Mouse (Mus musculus) 416B (cell line): Measurements from ENCODE around the gene Nmnat2.

ENCODE experiments used
- DNase-seq: peaks from one replicate; pipeline ENCODE4 v3.0.0; 2011; ENCODE audit warnings: low read depth

Nmnat2 gene

DNA sequence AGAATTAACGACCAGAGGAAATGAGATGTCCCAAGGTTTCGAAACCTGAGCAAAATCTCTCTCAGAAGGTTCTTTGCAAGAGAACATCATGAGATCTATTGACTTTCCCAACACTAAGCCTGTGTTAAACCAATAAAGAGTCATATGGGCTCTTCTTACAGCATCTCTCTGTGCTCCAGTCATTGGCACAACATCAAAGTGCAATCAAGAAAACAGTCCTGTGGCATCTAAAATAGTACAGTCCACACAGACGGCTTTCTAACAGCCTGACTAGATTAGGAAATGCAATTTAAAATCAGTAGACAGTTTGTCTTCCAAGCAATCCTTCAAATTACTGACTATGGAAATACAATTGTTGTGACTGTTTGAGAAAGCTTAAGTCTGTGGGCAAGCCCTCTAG is 32.2 kb downstream of the Nmnat2 start:
- no peak for DNase-seq

DNA sequence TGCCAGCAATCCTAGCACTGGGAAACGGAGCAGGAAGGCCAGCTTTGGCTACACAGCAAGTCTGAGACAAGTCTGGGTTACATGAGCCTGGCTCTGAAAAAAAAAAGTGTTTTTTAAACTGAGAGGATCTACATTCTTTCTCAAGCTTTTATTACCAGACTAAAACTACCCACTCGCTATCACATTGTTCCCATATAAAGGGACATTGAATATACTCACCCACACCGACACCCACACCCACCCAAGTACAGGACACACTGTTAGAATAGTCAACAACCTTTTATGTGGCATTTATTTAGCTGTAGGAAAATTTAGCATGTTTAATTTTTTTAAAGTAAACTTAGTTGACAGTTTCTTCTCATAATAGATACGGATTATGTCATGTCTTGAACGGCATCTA is 35.3 kb downstream of the Nmnat2 start:
- DNase-seq, result no peak

DNA sequence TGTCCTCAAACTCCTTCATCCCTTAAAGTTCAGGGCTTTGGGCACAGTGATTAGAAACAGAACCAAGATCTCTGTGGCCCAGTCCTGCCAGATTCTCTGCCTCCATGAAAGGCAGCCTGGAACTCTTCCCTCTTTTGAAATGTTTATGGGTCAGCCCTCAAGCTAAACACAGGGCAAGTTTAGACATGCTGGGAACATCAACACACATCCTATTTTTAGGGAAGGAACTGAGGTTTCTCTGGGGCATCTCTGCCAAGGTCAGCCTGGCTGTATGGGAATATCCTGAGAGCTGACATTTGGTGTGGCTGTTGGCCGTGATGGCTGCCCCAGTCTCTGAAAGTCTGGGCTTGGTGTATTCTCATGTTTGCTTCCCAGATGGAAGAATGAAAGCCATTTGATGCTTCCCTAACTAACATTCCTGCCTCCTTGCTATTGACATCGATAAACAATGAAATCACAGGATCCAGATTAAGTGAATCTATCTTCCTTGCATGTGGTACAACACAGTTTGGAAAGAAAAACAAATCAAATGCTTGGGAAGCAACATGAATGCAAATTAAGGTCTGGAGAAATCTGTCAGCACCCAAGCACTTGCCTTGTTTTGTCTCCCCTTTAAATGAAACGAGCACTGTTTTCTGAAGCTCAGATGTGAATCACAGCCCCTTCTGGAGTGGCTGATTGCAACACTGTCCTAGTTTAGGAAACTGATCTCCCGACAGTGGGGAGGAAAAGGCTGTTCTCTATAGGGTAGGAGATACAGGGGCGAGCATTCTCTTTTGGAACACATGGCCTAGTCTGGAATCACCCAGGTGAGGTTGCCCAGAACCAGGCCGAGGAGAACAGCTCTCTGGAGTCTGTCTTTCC is 37.7 kb downstream of the Nmnat2 start:
- no peak for DNase-seq

DNA sequence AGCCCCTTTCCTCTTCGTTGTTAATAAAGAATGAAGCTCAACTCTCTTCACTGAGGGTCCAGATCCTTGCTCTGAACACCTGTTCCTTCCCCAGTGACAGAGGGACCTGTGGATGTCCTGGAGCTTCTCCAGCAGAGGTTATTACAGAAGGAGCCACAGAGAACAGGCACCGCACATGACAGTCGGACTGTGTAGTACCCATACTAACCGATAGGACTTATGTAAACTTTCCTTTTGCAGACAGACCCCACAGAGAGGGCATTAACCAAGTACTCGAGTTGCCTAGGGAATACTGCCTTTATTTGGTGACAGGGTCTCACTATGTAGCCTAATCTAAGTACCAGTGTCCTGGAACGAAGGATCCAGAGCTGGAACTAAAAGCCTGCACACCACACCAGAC is 39.0 kb downstream of the Nmnat2 start:
- no peak for DNase-seq

DNA sequence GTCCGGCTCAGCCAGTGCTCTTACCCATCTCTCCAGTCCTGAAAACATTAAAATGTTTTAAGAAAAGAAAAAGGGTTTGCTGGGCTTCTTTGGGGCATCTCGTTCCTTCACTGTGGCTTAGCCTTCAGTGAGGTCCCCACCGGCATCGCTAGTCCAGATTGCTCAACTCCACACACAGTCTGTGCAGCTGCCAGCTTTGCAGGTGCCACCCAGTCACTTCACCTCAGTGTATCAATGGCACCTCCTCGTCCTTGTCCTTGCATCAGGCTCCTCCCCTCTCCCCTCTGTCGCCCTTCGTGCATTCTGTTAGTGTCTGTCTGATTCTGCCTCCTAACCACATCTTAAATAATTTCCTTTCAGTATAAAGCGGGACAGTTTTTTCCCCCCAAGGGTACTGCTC is 45.2 kb downstream of the Nmnat2 start:
- no peak for DNase-seq

DNA sequence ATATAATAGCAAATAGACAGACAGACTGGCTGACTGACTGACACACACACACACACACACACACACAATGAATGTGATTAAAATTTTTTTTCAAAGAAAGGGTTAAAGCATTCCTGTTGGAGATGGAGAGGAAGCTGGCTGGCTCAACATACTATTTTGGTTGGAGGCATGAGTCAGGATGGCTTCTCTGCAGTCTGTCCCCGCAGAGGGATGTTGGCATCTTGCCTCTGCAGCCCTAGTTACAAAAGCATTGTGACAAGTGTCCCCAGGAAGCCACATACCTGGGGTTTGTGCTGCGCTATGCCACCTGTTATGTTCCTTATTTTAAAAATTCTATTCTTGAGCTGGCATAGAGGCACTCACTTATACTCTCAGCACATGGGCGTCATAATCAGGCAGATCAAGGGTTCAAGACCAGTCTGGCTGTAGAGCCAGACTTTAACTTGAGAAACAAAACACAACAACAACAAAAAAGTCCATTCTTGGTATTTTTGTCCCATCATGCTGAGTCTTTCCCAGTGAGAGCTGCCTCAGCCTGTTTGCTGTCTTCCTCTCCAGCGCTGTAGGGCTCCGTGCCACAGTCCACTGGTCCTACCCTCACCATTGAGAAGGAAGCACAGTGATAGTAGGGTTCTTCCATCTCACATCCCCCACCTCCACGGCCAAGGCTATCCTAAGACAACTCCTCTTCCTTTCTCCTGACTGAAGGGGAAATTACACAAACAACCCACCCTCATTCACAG is 45.9 kb downstream of the Nmnat2 start:
- DNase-seq, result no peak

DNA sequence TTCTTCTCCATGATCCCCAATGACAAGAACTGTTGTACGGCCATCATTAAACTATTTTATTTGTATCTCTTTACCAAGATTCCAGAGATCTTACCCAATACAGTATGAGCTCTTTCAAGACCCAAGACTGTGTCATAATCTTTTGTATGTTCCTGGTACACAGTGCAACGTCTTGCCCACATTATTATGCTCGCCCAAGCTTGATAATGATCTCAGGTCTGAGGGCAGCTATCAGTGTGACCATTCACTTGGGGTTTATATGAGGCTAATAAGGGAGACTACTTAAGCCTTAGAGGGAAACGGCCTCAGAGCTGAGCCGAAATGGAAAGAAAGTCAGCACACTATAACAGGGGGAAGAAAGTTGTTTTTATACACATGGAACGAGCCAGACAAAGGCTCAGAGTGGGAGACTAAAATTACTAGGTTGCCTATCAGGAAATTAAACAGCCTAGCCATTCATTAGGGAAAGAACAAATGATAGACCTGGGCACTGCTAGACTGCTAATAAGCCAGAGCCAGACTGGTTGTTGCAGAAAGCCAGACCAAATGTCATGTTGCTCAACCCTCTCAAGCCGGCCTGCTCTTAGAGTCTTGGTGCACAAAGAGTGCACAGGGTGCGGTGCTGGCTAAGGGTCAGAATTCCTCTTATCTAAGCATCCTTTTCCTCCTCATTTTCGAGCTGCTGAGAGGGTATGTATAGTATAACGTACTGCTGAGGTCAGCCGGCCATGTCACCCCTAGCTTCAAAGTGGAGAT is 47.7 kb downstream of the Nmnat2 start:
- DNase-seq, result peak; percentile 69

DNA sequence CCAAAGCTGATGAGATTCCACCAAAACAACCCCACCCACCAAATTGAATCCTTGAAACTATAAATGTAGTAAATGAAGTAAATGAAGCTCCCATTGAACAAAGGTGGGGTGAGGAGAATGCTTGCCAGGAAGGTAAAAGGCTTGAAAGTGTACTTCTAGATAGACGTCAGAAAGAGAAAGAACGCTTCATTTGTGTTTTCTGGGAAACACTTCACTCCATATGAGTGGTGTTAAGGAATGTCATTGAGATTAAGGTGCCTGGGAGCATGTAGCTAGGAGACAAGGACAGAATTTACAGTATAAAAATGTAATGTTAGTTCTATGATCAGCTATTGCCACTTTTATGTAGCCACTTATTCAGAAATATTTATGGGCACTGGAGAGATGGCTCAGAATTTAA is 49.7 kb downstream of the Nmnat2 start:
- no peak for DNase-seq

DNA sequence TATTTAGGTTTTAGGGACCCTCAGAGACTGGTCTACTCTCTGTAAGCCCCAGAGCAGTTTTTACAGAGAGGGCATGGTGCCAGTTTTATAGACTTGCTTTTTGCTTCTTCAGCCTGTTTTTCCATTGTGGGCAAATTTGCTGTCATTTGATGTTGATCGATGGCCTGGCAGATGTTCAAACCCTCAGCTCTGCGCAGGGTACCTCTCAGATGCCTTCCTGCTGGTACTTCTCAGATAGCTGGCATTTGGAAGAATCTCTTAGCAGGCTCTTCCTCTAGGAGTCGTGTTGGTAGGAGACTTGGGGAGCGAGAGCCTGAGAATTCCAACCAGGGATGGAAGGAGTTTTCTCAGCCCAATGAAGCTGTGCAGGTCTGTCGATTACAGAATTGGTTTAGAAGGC is 51.3 kb downstream of the Nmnat2 start:
- DNase-seq, result no peak

DNA sequence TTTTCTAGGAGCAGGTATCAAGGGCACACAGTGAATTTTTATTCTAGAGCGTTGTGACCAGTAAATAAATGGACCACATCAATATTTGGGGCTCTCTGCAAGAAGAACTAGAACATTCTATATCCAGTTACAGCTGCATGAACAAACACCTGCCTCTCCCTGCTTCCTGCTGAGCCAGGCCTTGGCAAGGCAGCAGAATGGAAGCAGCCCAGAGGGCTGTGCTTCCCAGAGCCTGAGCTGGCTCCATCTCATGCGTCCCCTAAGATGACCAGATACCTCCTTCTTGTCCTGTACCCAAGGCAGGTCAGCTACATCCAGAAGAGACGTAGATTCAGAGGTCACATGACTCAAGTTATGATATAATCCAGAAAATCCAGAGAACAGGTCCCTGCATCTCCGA is 52.0 kb downstream of the Nmnat2 start:
- no peak for DNase-seq

DNA sequence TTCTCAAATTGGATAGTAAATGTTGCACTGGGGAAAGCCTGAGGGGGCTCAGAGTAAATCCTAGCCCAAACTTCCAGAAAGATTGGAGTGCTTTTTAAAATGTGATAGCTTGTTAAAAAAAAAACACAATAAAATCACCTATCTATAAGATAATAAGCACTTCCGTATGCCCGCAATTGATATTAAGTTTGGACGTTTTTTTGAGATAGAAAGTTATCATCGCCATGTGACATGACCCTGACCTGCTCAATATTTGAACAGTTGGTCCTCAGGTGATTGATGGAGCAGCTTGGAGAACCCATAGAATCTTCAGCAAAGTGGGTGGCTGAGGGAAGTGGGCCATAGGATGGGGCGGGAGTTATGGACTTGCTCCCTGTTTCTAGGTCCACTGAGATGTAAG is 52.5 kb downstream of the Nmnat2 start:
- DNase-seq, result no peak

DNA sequence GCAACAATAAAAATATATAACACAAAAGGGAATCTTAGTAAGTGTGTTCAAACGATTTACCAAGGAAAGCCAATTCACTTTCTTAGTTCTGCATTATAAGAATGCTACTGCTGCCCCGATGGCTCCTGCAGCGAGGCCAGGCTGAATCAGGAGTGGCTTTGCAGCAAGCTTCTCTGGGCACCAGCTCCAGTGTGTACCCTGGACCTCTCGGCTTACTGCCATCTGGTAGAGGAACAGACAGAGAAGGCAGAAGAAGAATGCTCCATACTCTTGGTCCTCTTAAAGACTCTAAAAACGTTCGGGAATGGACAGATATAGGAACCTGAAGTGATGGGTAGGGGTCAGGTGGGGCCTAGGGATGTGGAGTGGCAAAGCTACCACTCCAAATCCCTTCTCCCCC is 53.0 kb downstream of the Nmnat2 start:
- no peak for DNase-seq

DNA sequence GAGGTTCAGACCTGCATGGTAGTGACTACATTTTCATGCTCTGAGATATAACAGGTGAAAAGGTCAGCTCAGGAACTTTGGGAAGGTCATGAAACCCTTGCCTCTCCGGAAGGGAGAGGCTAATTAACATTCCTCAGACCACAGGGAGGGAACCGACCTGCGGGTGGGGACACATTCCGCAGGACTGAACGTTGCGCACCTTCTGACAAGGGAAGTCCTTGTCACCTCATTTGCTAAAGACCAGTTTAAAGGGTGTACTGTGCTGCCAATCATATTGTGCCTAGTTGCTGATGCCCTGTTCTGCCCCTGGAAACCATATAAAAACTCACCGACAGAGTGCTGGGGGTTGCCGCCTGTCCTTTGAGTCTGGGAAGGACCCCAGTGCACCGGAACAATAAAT is 54.5 kb downstream of the Nmnat2 start:
- DNase-seq, result no peak

DNA sequence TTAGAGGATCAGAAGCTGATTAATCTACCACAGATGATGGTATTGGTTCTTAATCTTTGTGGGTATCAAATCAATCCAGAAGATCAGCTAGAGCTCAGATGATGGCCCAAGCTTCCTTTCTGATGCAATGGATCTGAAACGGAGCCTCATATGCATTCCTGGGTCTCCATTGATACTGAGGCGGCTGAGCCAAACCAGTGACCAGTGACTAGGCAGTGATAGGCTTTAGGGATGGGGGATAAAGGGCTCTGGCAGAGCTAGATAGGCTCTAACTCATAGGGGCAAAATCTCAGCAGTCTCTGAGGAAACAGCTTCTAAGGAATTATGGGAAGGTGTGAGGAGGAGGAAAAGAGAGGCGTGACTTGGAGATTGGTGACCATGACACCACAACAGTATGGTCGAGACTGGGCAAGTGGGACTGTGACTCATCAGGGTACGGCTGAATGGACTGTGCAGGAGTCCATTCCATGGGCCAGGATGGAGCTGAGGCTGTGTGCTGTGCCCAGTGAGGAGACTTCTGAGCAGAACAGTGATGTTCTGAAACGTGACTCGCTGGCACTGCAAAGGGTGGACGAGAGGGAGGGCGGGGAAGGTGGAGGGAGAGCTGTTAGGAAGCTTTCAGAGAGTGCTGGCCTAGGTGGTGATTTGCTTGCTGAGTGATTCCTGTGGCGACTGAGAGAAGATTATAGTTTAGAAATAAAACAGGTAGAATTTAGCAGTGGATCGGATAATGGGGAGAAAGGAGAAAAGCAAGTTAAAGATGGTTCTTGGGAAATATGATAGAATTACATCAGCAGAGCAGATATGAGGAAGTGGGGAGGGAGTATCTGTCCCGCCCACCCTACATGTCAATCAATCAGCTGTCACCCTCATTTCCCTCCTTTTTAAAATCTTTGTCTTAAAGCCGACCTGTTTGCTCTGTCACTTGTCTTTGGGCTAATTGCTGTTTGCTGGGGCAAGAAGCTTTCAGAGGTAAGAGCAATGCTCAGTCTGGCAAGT is 55.9 kb downstream of the Nmnat2 start:
- DNase-seq, result peak; percentile 11

DNA sequence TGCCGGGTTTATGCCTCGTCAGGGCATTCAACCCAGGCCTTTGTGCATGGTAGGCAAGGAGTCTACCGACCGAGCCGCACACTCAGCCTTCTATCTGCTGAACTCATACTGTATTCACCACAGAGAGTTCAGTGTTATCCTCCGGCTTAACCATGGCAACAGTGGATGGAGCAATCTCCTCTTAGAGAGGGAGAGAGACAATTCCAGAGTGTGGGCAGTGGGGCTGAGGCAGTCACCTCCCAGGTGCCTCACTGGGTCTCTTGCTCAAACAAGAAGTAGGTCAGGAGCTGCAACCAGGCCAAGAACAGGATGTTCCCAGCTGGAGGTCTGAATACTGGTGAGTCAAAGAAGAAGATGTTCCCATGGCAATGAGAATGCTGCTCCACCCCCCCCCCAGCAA is 56.8 kb downstream of the Nmnat2 start:
- no peak for DNase-seq

DNA sequence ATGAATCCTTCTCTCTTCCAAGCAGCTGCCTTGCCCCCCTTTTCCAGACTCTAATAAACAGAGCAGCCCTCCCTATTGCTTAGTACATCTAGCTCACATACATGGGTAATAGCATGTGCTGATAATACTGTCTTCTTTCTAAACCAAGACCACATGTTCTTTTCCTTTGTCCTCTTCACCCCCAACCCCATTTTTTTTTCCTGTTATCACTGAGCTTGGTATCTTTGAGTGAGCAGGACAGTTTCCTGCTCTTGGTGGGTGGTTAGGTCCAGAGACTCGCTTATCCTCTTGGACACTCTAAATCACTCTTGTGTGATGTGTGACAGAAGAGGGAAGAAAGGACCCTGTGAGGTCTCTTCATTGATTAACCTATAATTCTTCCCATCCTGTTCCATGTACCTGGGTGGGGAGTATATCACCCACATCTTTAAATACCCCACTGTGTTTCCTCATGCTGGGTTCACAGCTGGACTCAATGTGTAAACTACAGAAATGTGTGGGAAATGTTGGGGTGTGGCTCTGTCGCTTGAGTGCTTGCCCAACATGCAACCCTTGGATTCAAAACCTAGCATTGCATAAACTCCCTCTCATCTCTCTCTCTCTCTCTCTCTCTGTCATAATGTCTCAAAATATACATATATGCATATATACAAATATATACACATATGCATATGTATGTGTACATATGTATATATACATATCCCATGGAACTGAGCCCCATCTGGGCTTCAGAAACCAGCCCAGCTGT is 58.9 kb downstream of the Nmnat2 start:
- DNase-seq, result no peak

DNA sequence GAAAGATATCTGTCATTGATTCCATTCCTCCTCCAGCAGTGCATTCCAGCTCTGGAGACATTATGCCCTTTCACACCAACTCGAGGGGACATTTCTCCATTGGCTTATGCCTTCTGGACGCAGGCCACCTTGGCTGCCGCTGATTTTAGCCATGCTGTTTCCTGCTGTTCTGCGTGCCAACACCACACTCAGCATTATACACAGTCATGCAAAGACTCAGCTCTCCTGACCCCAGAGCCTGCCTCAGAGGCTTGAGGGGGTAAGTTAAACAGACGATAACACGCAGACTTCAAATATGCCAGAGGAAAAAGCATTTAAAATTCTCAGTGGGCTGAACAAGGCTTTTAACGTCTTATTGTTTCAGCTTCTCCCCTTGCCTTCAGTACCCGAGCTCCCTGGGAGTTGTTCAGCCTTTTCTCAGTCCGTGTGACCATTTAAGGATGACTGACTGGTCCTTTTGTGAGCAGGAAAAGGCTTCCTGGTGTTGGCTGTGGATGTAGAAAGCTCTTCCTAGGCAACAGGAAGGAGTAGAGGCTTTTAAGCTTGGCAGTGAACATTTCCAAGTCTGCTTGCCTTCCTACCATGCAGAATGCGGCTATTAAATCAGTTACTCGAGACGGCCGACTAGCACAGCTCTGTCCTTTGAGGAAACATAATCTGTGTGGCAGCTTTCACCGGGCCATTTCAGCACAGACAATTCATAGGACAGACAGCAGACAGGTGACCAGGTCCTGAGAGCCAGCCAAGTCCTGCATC is 59.8 kb downstream of the Nmnat2 start:
- DNase-seq, result no peak

DNA sequence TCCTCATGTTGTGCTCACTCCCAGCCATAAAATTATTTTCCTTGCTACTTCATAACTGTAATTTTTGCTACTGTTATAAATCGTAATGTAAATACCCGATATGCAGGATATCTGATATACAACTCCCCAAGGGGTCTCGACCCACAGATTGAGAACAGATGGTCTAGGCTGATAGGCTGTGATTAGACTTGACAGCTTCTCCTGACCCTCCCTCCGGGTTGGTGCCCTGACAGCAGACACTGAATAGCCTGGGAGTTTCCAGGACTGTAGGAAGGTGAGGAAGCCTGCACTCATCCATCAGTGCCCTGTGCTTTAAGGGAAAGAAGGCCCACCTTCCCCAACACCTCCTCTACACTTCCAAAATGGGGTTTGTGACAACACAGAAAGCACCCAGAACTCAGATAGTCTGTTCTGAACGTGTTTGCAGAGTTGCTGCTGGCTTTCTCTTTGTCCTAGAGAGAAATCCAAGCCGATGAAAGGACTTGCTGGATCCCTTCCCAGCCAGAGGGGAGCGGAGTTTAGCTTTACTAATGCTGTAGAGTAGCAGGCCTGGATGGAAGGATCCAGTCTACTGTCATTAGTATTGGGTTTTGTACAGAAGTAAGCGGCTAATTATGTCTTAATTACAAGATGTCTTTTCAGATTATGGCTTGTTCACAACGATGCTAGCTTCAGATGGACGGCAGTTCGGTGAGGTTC is 61.8 kb downstream of the Nmnat2 start:
- DNase-seq, result no peak

DNA sequence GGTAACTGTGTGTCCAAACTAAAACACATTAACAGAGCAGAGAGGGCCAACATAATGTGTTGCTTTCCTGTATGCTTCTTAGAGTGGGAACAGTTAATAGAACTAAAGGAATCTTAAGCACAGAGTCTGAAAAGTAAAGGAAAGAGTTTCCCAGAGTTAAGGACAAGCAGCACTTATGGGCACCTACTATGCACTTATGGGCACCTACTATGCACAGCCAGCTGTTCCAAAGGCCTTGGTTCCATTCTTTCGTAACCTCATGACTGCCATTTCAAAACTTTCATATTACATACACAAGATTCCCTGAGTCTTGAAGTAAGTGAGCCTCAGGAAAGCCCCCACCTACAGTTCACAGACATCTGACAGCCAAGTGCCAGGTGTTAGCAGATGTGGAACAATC is 64.3 kb downstream of the Nmnat2 start:
- DNase-seq, result no peak

DNA sequence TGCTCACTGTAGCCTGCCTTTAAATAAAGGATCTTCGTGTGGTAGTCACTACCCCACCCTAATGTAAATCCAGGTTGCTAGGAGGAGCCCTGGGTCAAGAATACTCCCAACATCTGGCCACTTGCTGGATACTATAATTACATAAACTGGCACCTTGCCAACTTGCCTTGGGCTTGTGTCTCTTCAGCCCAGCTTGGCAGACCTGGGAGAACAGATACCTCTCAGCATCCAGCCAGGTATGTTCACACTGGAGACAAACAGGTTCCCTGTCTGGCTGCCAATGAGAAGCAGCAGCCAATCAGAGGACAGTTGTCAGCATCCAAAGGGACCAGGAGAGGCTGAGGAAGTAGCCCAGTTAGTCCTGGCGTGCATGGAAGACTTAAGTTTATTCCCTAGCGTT is 64.8 kb downstream of the Nmnat2 start:
- no peak for DNase-seq
